Mouse (Mus musculus) macrophage (primary cell): ENCODE results near the gene Clic5. TPM values are rescaled to one million over a fixed set of nuclear protein-coding genes. Genes with fewer than 3 reads are reported as not detected.

Experiments used
- H3K27ac ChIP-seq: fragments of 350-480 bp; formaldehyde crosslinking; 2 replicates; pipeline ENCODE4 v1.9.0; 2021
- H3K36me3 ChIP-seq: fragments of 350-480 bp; formaldehyde crosslinking; 2 replicates; pipeline ENCODE4 v1.9.0; 2021; ENCODE audit errors: inconsistent target
- H3K4me3 ChIP-seq: fragments of 350-480 bp; formaldehyde crosslinking; 2 replicates; pipeline ENCODE4 v1.9.0; 2021; ENCODE audit errors: inconsistent target
- H3K79me2 ChIP-seq: fragments of 350-480 bp; formaldehyde crosslinking; 2 replicates; pipeline ENCODE4 v1.9.0; 2021; ENCODE audit errors: inconsistent target
- WGBS: methylation state at CpG from one replicate; pipeline ENCODE4 v1.1.7; 2026; ENCODE audit warnings: inconsistent platforms; ENCODE audit not compliant: missing documents; 5-methylcytosine and 5-hydroxymethylcytosine counted together
- polyA plus RNA-seq: library from polyadenylated mRNA; stranded (reverse); fragments of 250-400 nt; gene quantifications from 3 replicates; pipeline ENCODE4 v1.2.4, GENCODE M21; 2018; ENCODE audit warnings: inconsistent platforms

The Clic5 gene
- polyA plus RNA-seq, 1 experiment from 2014 or later = 0.23 TPM

- no peaks in the 10 kb centered on the region for H3K36me3 ChIP-seq
- 95% methylated on average over 9 of the region's 9 CpGs for WGBS
- no peak overlapping the region for H3K27ac ChIP-seq
- H3K79me2 ChIP-seq = no peaks in the 10 kb centered on the region
- no peak overlapping the region for H3K4me3 ChIP-seq
Measured at GRCm38 (mm10) chr17:44215196-44215799, 26.9 kb downstream of the Clic5 start.

GRCm38 (mm10) chr17:44217185-44217584 lies 28.8 kb downstream of the Clic5 start:
- Histone ChIP-seq H3K79me2 (no peaks in the 10 kb centered on the region), H3K4me3 (no peak overlapping the region), H3K27ac (no peak overlapping the region), H3K36me3 (no peaks in the 10 kb centered on the region)
- WGBS = 80% methylated on average over 2 of the region's 2 CpGs

GRCm38 (mm10) chr17:44219943-44220342 lies 31.6 kb downstream of the Clic5 start:
- 100% methylated on average over 1 of the region's 2 CpGs for WGBS
- no peaks in the 10 kb centered on the region for H3K79me2 ChIP-seq
- H3K36me3 ChIP-seq = no peaks in the 10 kb centered on the region
- H3K4me3 ChIP-seq = no peak overlapping the region
- H3K27ac ChIP-seq = no peak overlapping the region

- 96% methylated on average over 4 of the region's 5 CpGs for WGBS
- Histone ChIP-seq H3K4me3 (no peak overlapping the region), H3K36me3 (no peaks in the 10 kb centered on the region), H3K79me2 (no peaks in the 10 kb centered on the region), H3K27ac (no peak overlapping the region)
Measured at GRCm38 (mm10) chr17:44228428-44228827, 40.0 kb downstream of the Clic5 start.

- Histone ChIP-seq H3K4me3 (no peak overlapping the region), H3K27ac (no peak overlapping the region), H3K36me3 (no peaks in the 10 kb centered on the region), H3K79me2 (no peaks in the 10 kb centered on the region)
- WGBS = 71% methylated on average over 10 of the region's 10 CpGs
Measured at GRCm38 (mm10) chr17:44230083-44230482, 41.7 kb downstream of the Clic5 start.

- Histone ChIP-seq H3K27ac (peak overlapping the region; percentile 61), H3K79me2 (no peaks in the 10 kb centered on the region), H3K4me3 (peak overlapping the region; percentile 17; the same call in 1 of the 2 replicates), H3K36me3 (no peaks in the 10 kb centered on the region)
- WGBS = under 1% methylated on average over 9 of the region's 10 CpGs
Measured at GRCm38 (mm10) chr17:44239030-44239721, 50.8 kb downstream of the Clic5 start.

GRCm38 (mm10) chr17:44240742-44241141 lies 52.4 kb downstream of the Clic5 start:
- 100% methylated on average over 2 of the region's 2 CpGs for WGBS
- Histone ChIP-seq H3K79me2 (no peaks in the 10 kb centered on the region), H3K27ac (no peak overlapping the region), H3K4me3 (no peak overlapping the region), H3K36me3 (no peaks in the 10 kb centered on the region)

- Histone ChIP-seq H3K79me2 (no peaks in the 10 kb centered on the region), H3K27ac (no peak overlapping the region), H3K4me3 (no peak overlapping the region), H3K36me3 (no peaks in the 10 kb centered on the region)
- WGBS = 92% methylated on average over 5 of the region's 5 CpGs
Measured at GRCm38 (mm10) chr17:44244096-44244495, 55.7 kb downstream of the Clic5 start.

- Histone ChIP-seq H3K4me3 (no peak overlapping the region), H3K36me3 (no peaks in the 10 kb centered on the region), H3K79me2 (no peaks in the 10 kb centered on the region), H3K27ac (no peak overlapping the region)
- WGBS = 57% methylated on average over 7 of the region's 7 CpGs
Measured at GRCm38 (mm10) chr17:44244625-44245024, 56.2 kb downstream of the Clic5 start.

- Histone ChIP-seq H3K36me3 (no peaks in the 10 kb centered on the region), H3K27ac (no peak overlapping the region)
- 88% methylated on average over 8 of the region's 9 CpGs for WGBS
Measured at GRCm38 (mm10) chr17:44246153-44246700, 57.8 kb downstream of the Clic5 start.

GRCm38 (mm10) chr17:44249544-44249943 lies 61.2 kb downstream of the Clic5 start:
- 68% methylated on average over 4 of the region's 4 CpGs for WGBS
- no peak overlapping the region for H3K27ac ChIP-seq
- H3K36me3 ChIP-seq = no peaks in the 10 kb centered on the region
- no peak overlapping the region for H3K4me3 ChIP-seq
- no peaks in the 10 kb centered on the region for H3K79me2 ChIP-seq

More at GRCm38 (mm10) chr17:44246153-44246700, 57.8 kb downstream of the Clic5 start:
- H3K4me3 ChIP-seq = no peak overlapping the region
- H3K79me2 ChIP-seq = no peaks in the 10 kb centered on the region

GRCm38 (mm10) chr17:44252653-44253052 lies 64.3 kb downstream of the Clic5 start:
- H3K4me3 ChIP-seq = no peak overlapping the region
- 3% methylated on average over 3 of the region's 3 CpGs for WGBS
- H3K36me3 ChIP-seq = no peaks in the 10 kb centered on the region
- no peak overlapping the region for H3K27ac ChIP-seq
- no peaks in the 10 kb centered on the region for H3K79me2 ChIP-seq

- H3K36me3 ChIP-seq = no peaks in the 10 kb centered on the region
- H3K4me3 ChIP-seq = no peak overlapping the region
- 93% methylated on average over 8 of the region's 8 CpGs for WGBS
- H3K27ac ChIP-seq = no peak overlapping the region
- no peaks in the 10 kb centered on the region for H3K79me2 ChIP-seq
Measured at GRCm38 (mm10) chr17:44254698-44255097, 66.3 kb downstream of the Clic5 start.

GRCm38 (mm10) chr17:44256583-44256982 lies 68.2 kb downstream of the Clic5 start:
- Histone ChIP-seq H3K79me2 (no peaks in the 10 kb centered on the region), H3K4me3 (no peak overlapping the region), H3K27ac (no peak overlapping the region), H3K36me3 (no peaks in the 10 kb centered on the region)
- 1% methylated on average over 6 of the region's 6 CpGs for WGBS

GRCm38 (mm10) chr17:44259245-44259644 lies 70.9 kb downstream of the Clic5 start:
- Histone ChIP-seq H3K79me2 (no peaks in the 10 kb centered on the region), H3K4me3 (no peak overlapping the region), H3K36me3 (no peaks in the 10 kb centered on the region), H3K27ac (no peak overlapping the region)
- 77% methylated on average over 6 of the region's 6 CpGs for WGBS
